Mouse (Mus musculus) E14TG2a.4 (cell line): ENCODE measurements around the gene Galnt17.
A peak's percentile ranks its signal among the peaks of the same experiment; 100 is the strongest.

Experiments used
- H3K27me3 ChIP-seq: 2 replicates; pipeline ENCODE4 v1.6.1; 2014; ENCODE audit warnings: low read length, control low read depth; ENCODE audit not compliant: insufficient read depth
- H3K36me3 ChIP-seq: 2 replicates; pipeline ENCODE4 v1.6.1; 2014; ENCODE audit warnings: low read length, control low read depth; ENCODE audit not compliant: insufficient read depth
- H3K4me1 ChIP-seq: replicated peaks from 2 replicates; pipeline ENCODE4 v1.6.1; 2014; ENCODE audit warnings: low read depth, low read length, control low read depth
- H3K4me3 ChIP-seq: replicated peaks from 2 replicates; pipeline ENCODE4 v1.5.1; 2014; ENCODE audit warnings: mild to moderate bottlenecking, low read length
- H3K9me3 ChIP-seq: 2 replicates; pipeline ENCODE4 v1.6.1; 2014; ENCODE audit warnings: low read length, control low read depth
- CTCF ChIP-seq: conservative IDR thresholded peaks from 2 replicates; pipeline ENCODE4 v1.5.1; 2014; ENCODE audit warnings: low read length
- NANOG ChIP-seq: IDR thresholded peaks from 2 replicates; pipeline ENCODE4 v1.6.1; 2014; ENCODE audit warnings: borderline replicate concordance, low read length, mixed read lengths
- POU5F1 ChIP-seq: IDR thresholded peaks from 2 replicates; pipeline ENCODE4 v1.6.1; 2014; ENCODE audit warnings: low read length, borderline replicate concordance

Galnt17 gene

GRCm38 (mm10) chr5:131231060-131231459 is 77.2 kb downstream of the Galnt17 start:
- no peak for TF ChIP-seq NANOG
- Histone ChIP-seq H3K4me3 (no peak overlapping the region), H3K27me3 (no peaks in the 10 kb centered on the region), H3K36me3 (no peaks in the 10 kb centered on the region), H3K4me1 (peaks cover 6% of the 10 kb centered on the region), H3K9me3 (no peaks in the 10 kb centered on the region)

GRCm38 (mm10) chr5:131229744-131230143 is 78.6 kb downstream of the Galnt17 start:
- TF ChIP-seq POU5F1 (no peak), CTCF (no peak), NANOG (no peak)
- Histone ChIP-seq H3K9me3 (no peaks in the 10 kb centered on the region), H3K36me3 (no peaks in the 10 kb centered on the region), H3K4me3 (no peak overlapping the region), H3K4me1 (peaks cover 10% of the 10 kb centered on the region), H3K27me3 (no peaks in the 10 kb centered on the region)

- no peaks in the 10 kb centered on the region for H3K36me3 ChIP-seq
- no peak for TF ChIP-seq POU5F1
- H3K4me3 ChIP-seq, result no peak overlapping the region
- no peaks in the 10 kb centered on the region for H3K9me3 ChIP-seq
- H3K4me1 ChIP-seq, result peaks cover 10% of the 10 kb centered on the region
- H3K27me3 ChIP-seq, result no peaks in the 10 kb centered on the region
Observed at GRCm38 (mm10) chr5:131223416-131223815, 84.9 kb downstream of the Galnt17 start.

GRCm38 (mm10) chr5:131222498-131223244 is 85.6 kb downstream of the Galnt17 start:
- Histone ChIP-seq H3K4me1 (peaks cover 10% of the 10 kb centered on the region), H3K4me3 (no peak overlapping the region), H3K9me3 (no peaks in the 10 kb centered on the region), H3K36me3 (no peaks in the 10 kb centered on the region), H3K27me3 (no peaks in the 10 kb centered on the region)
- TF ChIP-seq POU5F1, result no peak
- no peak for TF ChIP-seq NANOG
- TF ChIP-seq CTCF, result no peak

GRCm38 (mm10) chr5:131218221-131218620 is 90.1 kb downstream of the Galnt17 start:
- no peak for TF ChIP-seq POU5F1
- TF ChIP-seq NANOG, result no peak
- TF ChIP-seq CTCF, result no peak

GRCm38 (mm10) chr5:131211618-131212017 is 96.7 kb downstream of the Galnt17 start:
- H3K4me3 ChIP-seq, result no peak overlapping the region
- H3K4me1 ChIP-seq, result peaks cover 8% of the 10 kb centered on the region; the same call in 1 of the 2 replicates
- H3K27me3 ChIP-seq, result no peaks in the 10 kb centered on the region
- H3K36me3 ChIP-seq, result no peaks in the 10 kb centered on the region
- H3K9me3 ChIP-seq, result peaks cover 3% of the 10 kb centered on the region; the same call in 1 of the 2 replicates
- TF ChIP-seq NANOG (peak; percentile 84), CTCF (no peak), POU5F1 (no peak)

More at GRCm38 (mm10) chr5:131218221-131218620, 90.1 kb downstream of the Galnt17 start:
- H3K4me1 ChIP-seq, result no peaks in the 10 kb centered on the region
- H3K27me3 ChIP-seq, result no peaks in the 10 kb centered on the region
- H3K36me3 ChIP-seq, result no peaks in the 10 kb centered on the region
- H3K9me3 ChIP-seq, result peaks cover 3% of the 10 kb centered on the region; the same call in 1 of the 2 replicates
- no peak overlapping the region for H3K4me3 ChIP-seq

- H3K4me1 ChIP-seq, result no peaks in the 10 kb centered on the region
- TF ChIP-seq POU5F1 (no peak), NANOG (no peak), CTCF (no peak)
Observed at GRCm38 (mm10) chr5:131201146-131201545, 107.2 kb downstream of the Galnt17 start.

GRCm38 (mm10) chr5:131192311-131192710 is 116.0 kb downstream of the Galnt17 start:
- no peak for TF ChIP-seq POU5F1
- no peak for TF ChIP-seq NANOG
- no peak for TF ChIP-seq CTCF
- H3K4me1 ChIP-seq, result no peaks in the 10 kb centered on the region
- no peaks in the 10 kb centered on the region for H3K27me3 ChIP-seq
- no peaks in the 10 kb centered on the region for H3K36me3 ChIP-seq
- no peaks in the 10 kb centered on the region for H3K9me3 ChIP-seq
- H3K4me3 ChIP-seq, result no peak overlapping the region

More at GRCm38 (mm10) chr5:131201146-131201545, 107.2 kb downstream of the Galnt17 start:
- peaks cover 3% of the 10 kb centered on the region; the same call in 1 of the 2 replicates for H3K9me3 ChIP-seq
- H3K27me3 ChIP-seq, result no peaks in the 10 kb centered on the region
- H3K4me3 ChIP-seq, result no peak overlapping the region
- no peaks in the 10 kb centered on the region for H3K36me3 ChIP-seq

- H3K9me3 ChIP-seq, result no peaks in the 10 kb centered on the region
- TF ChIP-seq NANOG, result no peak
- TF ChIP-seq POU5F1, result no peak
- no peak for TF ChIP-seq CTCF
- no peaks in the 10 kb centered on the region for H3K4me1 ChIP-seq
- H3K36me3 ChIP-seq, result no peaks in the 10 kb centered on the region
- H3K4me3 ChIP-seq, result no peak overlapping the region
- H3K27me3 ChIP-seq, result peaks cover 6% of the 10 kb centered on the region; the same call in 1 of the 2 replicates
Observed at GRCm38 (mm10) chr5:131184566-131184965, 123.7 kb downstream of the Galnt17 start.
